Mouse (Mus musculus) hindbrain, embryonic 11.5 days (tissue): ENCODE results near the gene Zfp37. TPM values are rescaled to one million over a fixed set of nuclear protein-coding genes. Genes with fewer than 3 reads are reported as not detected.
A peak's percentile ranks its signal among the peaks of the same experiment; 100 is the strongest.
"Not testable (repeated sequence)": the region's sequence is repeated elsewhere in the genome, so short reads cannot be mapped to it uniquely, and the experiment has no call there.

Experiments used
- ATAC-seq: fragments of 200-750 bp; cut with Nextera tagmentation; 2 replicates; pipeline ENCODE4 v1.8.0; 2017; ENCODE audit warnings: mild to moderate bottlenecking, moderate TSS enrichment, moderate library complexity; ENCODE audit not compliant: low FRiP score
- DNase-seq: peaks from one replicate; pipeline ENCODE4 v3.0.0-alpha.2; 2015; ENCODE audit warnings: low spot score
- H3K27ac ChIP-seq: fragments of 300-500 bp; sonication (generic); 2 replicates; pipeline ENCODE4 v1.5.1; 2014; ENCODE audit warnings: mild to moderate bottlenecking, low read depth, low read length
- H3K27me3 ChIP-seq: fragments of 300-500 bp; sonication (generic); 2 replicates; pipeline ENCODE4 v1.6.1; 2014; ENCODE audit warnings: mild to moderate bottlenecking, low read length, moderate library complexity, mixed read lengths; ENCODE audit not compliant: control insufficient read depth, insufficient read depth
- H3K36me3 ChIP-seq: fragments of 300-500 bp; sonication (generic); 2 replicates; pipeline ENCODE4 v1.6.1; 2014; ENCODE audit warnings: mild to moderate bottlenecking, low read length, moderate library complexity, mixed read lengths; ENCODE audit not compliant: control insufficient read depth, insufficient read depth
- H3K4me1 ChIP-seq: fragments of 300-500 bp; sonication (generic); replicated peaks from 2 replicates; pipeline ENCODE4 v1.6.1; 2014; ENCODE audit warnings: low read length, mixed read lengths; ENCODE audit not compliant: control insufficient read depth, insufficient read depth
- H3K4me2 ChIP-seq: fragments of 300-500 bp; sonication (generic); replicated peaks from 2 replicates; pipeline ENCODE4 v1.6.1; 2014; ENCODE audit warnings: mild to moderate bottlenecking, low read depth, low read length
- H3K4me3 ChIP-seq: fragments of 300-500 bp; sonication (generic); 2 replicates; pipeline ENCODE4 v1.5.1; 2014; ENCODE audit warnings: low read depth, low read length
- H3K9ac ChIP-seq: fragments of 300-500 bp; sonication (generic); 2 replicates; pipeline ENCODE4 v1.6.1; 2014; ENCODE audit warnings: low read depth, low read length
- H3K9me3 ChIP-seq: fragments of 300-500 bp; sonication (generic); 2 replicates; pipeline ENCODE4 v1.6.1; 2016; ENCODE audit warnings: low read length; ENCODE audit not compliant: control insufficient read depth
- WGBS: fragments of 180-500 bp; shearing (Covaris S2); extraction: QIAGEN DNeasy Blood & Tissue Kit; methylation state at CpG from one replicate; pipeline ENCODE4 v1.1.7; 2014; 5-methylcytosine and 5-hydroxymethylcytosine counted together
- polyA plus RNA-seq: library from polyadenylated mRNA; unstranded; fragments of >200 nt; fragmentation: Nextera tagmentation; extraction: Ambion mirVana; gene quantifications from 2 replicates; pipeline ENCODE4 v1.2.1, GENCODE M21; 2014

Gene Zfp37
- polyA plus RNA-seq, 1 experiment from 2014 or later: 34.4 TPM

GRCm38 (mm10) chr4:62199923-62200529 lies 30.8 kb downstream of the Zfp37 start:
- Histone ChIP-seq H3K9me3 (no peaks in the 10 kb centered on the region; the same call in 1 of the 2 replicates), H3K4me3 (no peak overlapping the region), H3K9ac (no peak overlapping the region), H3K27me3 (no peaks in the 10 kb centered on the region), H3K4me2 (no peak overlapping the region), H3K27ac (no peak overlapping the region), H3K4me1 (no peaks in the 10 kb centered on the region), H3K36me3 (peaks cover 38% of the 10 kb centered on the region)
- no peak for DNase-seq
- WGBS: 94% methylated on average over 7 of the region's 7 CpGs
- ATAC-seq: no peak

GRCm38 (mm10) chr4:62188778-62189177 lies 42.1 kb downstream of the Zfp37 start:
- Histone ChIP-seq H3K27me3 (no peaks in the 10 kb centered on the region), H3K4me3 (no peak overlapping the region), H3K4me1 (no peaks in the 10 kb centered on the region), H3K27ac (no peak overlapping the region), H3K36me3 (peaks cover 40% of the 10 kb centered on the region), H3K9ac (no peak overlapping the region), H3K4me2 (no peak overlapping the region), H3K9me3 (peaks cover 25% of the 10 kb centered on the region)
- no peak for DNase-seq
- no peak for ATAC-seq

- Histone ChIP-seq H3K27me3 (no peaks in the 10 kb centered on the region), H3K27ac (no peak overlapping the region), H3K36me3 (no peaks in the 10 kb centered on the region), H3K9ac (no peak overlapping the region), H3K4me3 (no peak overlapping the region), H3K4me2 (no peak overlapping the region), H3K9me3 (no peaks in the 10 kb centered on the region), H3K4me1 (no peaks in the 10 kb centered on the region)
- WGBS: 41% methylated on average over 5 of the region's 5 CpGs
- no peak; the same call in 1 of the 2 replicates for ATAC-seq
- DNase-seq: peak; percentile 47
Observed at GRCm38 (mm10) chr4:62177282-62177681, 53.6 kb downstream of the Zfp37 start.

GRCm38 (mm10) chr4:62174471-62174870 lies 56.4 kb downstream of the Zfp37 start:
- DNase-seq (no peak), ATAC-seq (no peak)
- Histone ChIP-seq H3K9me3 (no peaks in the 10 kb centered on the region), H3K4me2 (no peak overlapping the region), H3K36me3 (no peaks in the 10 kb centered on the region), H3K9ac (no peak overlapping the region), H3K4me1 (no peaks in the 10 kb centered on the region), H3K27ac (no peak overlapping the region), H3K27me3 (no peaks in the 10 kb centered on the region), H3K4me3 (no peak overlapping the region)
- WGBS: 82% methylated on average over 4 of the region's 4 CpGs

- not testable (repeated sequence) for ATAC-seq, H3K4me1 ChIP-seq, DNase-seq, H3K9ac ChIP-seq, H3K36me3 ChIP-seq, H3K27ac ChIP-seq, H3K4me3 ChIP-seq, H3K27me3 ChIP-seq, H3K9me3 ChIP-seq, H3K4me2 ChIP-seq
- 94% methylated on average over 13 of the region's 13 CpGs for WGBS
Observed at GRCm38 (mm10) chr4:62167636-62168035, 63.2 kb downstream of the Zfp37 start.

GRCm38 (mm10) chr4:62158401-62158800 lies 72.4 kb downstream of the Zfp37 start:
- H3K4me2 ChIP-seq: no peak overlapping the region
- 67% methylated on average over 1 of the region's 1 CpGs for whole genome bisulfite sequencing
- DNase-seq (no peak), ATAC-seq (no peak)
- no peak overlapping the region for H3K9ac ChIP-seq
- no peaks in the 10 kb centered on the region for H3K9me3 ChIP-seq
- H3K4me3 ChIP-seq: no peak overlapping the region
- H3K27me3 ChIP-seq: no peaks in the 10 kb centered on the region
- H3K4me1 ChIP-seq: no peaks in the 10 kb centered on the region
- no peaks in the 10 kb centered on the region for H3K36me3 ChIP-seq
- no peak overlapping the region for H3K27ac ChIP-seq

- no peaks in the 10 kb centered on the region for H3K4me1 ChIP-seq
- DNase-seq (no peak), ATAC-seq (no peak)
- H3K27me3 ChIP-seq: no peaks in the 10 kb centered on the region
- WGBS: 81% methylated on average over 2 of the region's 2 CpGs
- no peaks in the 10 kb centered on the region for H3K36me3 ChIP-seq
- no peak within 1 kb of the TSS for H3K9ac ChIP-seq
- H3K4me2 ChIP-seq: no peak within 1 kb of the TSS
- no peak within 1 kb of the TSS for H3K27ac ChIP-seq
- no peaks in the 10 kb centered on the region for H3K9me3 ChIP-seq
- no peak within 1 kb of the TSS for H3K4me3 ChIP-seq
Observed at GRCm38 (mm10) chr4:62150811-62151210, 80.0 kb downstream of the Zfp37 start, which contains the start of gene Mup21. Gene Mup21 (minus strand): TSS chr4:62150863.

Other genes with a start within 250 kb of the Zfp37 start
- gene Mup20, start 176.9 kb downstream of the Zfp37 start, polyA plus RNA-seq: not detected in 2 replicates
- gene Mup3, start 143.7 kb downstream of the Zfp37 start, polyA plus RNA-seq: not detected in 2 replicates
- gene Mup21, start 80.2 kb downstream of the Zfp37 start, polyA plus RNA-seq: not detected in 2 replicates
- 11.8 and 13.3 TPM in 2 replicates for gene Slc31a2, start 31.5 kb upstream of the Zfp37 start, polyA plus RNA-seq
- gene Fkbp15, start 129.5 kb upstream of the Zfp37 start, polyA plus RNA-seq: 21.2 and 22.8 TPM in 2 replicates
- 45.0 and 49.8 TPM in 2 replicates for gene Slc31a1, start 129.7 kb upstream of the Zfp37 start, polyA plus RNA-seq
- gene Cdc26, start 177.6 kb upstream of the Zfp37 start, polyA plus RNA-seq: 177 and 178 TPM in 2 replicates
- 25.5 and 28.1 TPM in 2 replicates for gene Prpf4, start 177.8 kb upstream of the Zfp37 start, polyA plus RNA-seq
- gene Rnf183, start 204.2 kb upstream of the Zfp37 start, polyA plus RNA-seq: not detected in 2 replicates
- gene Wdr31, start 239.8 kb upstream of the Zfp37 start, polyA plus RNA-seq: 6.4 and 6.9 TPM in 2 replicates
- 0.94 and 1.0 TPM in 2 replicates for gene Bspry, start 249.0 kb upstream of the Zfp37 start, polyA plus RNA-seq